Mouse (Mus musculus) midbrain, embryonic 14.5 days (tissue): ENCODE results near the gene Kctd18. TPM values are rescaled to one million over a fixed set of nuclear protein-coding genes. Genes with fewer than 3 reads are reported as not detected.

Experiments used
- ATAC-seq: fragments of 200-750 bp; cut with Nextera tagmentation; 2 replicates; pipeline ENCODE4 v1.8.0; 2017; ENCODE audit warnings: moderate number of reproducible peaks, moderate library complexity; ENCODE audit not compliant: low FRiP score, low TSS enrichment
- DNase-seq: peaks from one replicate; pipeline ENCODE4 v3.0.0-alpha.2; 2015
- H3K27ac ChIP-seq: fragments of 300-500 bp; sonication (generic); replicated peaks from 2 replicates; pipeline ENCODE4 v1.5.1; 2014; ENCODE audit warnings: mild to moderate bottlenecking, low read depth, low read length, moderate library complexity
- H3K27me3 ChIP-seq: fragments of 300-500 bp; sonication (generic); 2 replicates; pipeline ENCODE4 v1.6.1; 2014; ENCODE audit warnings: low read length, control low read depth, mixed read lengths; ENCODE audit not compliant: control insufficient read depth, insufficient read depth
- H3K36me3 ChIP-seq: fragments of 300-500 bp; sonication (generic); 2 replicates; pipeline ENCODE4 v1.6.1; 2014; ENCODE audit warnings: low read length, control low read depth; ENCODE audit not compliant: control insufficient read depth, insufficient read depth
- H3K4me1 ChIP-seq: fragments of 300-500 bp; sonication (generic); 2 replicates; pipeline ENCODE4 v1.6.1; 2014; ENCODE audit warnings: mild to moderate bottlenecking, antibody characterized with exemption, low read length, control low read depth; ENCODE audit not compliant: control insufficient read depth, insufficient read depth
- H3K4me2 ChIP-seq: fragments of 300-500 bp; sonication (generic); 2 replicates; pipeline ENCODE4 v1.6.1; 2014; ENCODE audit warnings: mild to moderate bottlenecking, low read length, moderate library complexity
- H3K4me3 ChIP-seq: fragments of 300-500 bp; sonication (generic); replicated peaks from 2 replicates; pipeline ENCODE4 v1.5.1; 2014; ENCODE audit warnings: low read depth, low read length
- H3K9ac ChIP-seq: fragments of 300-500 bp; sonication (generic); replicated peaks from 2 replicates; pipeline ENCODE4 v1.6.1; 2014; ENCODE audit warnings: mild to moderate bottlenecking, low read length, moderate library complexity
- H3K9me3 ChIP-seq: fragments of 300-500 bp; sonication (generic); 2 replicates; pipeline ENCODE4 v1.6.1; 2016; ENCODE audit warnings: low read length, control low read depth, mixed read lengths; ENCODE audit not compliant: control insufficient read depth
- WGBS: fragments of 180-500 bp; shearing (Covaris S2); extraction: QIAGEN DNeasy Blood & Tissue Kit; methylation state at CpG from one replicate; pipeline ENCODE4 v1.1.7; 2014; 5-methylcytosine and 5-hydroxymethylcytosine counted together
- polyA plus RNA-seq: library from polyadenylated mRNA; unstranded; fragments of >200 nt; fragmentation: Nextera tagmentation; extraction: Ambion mirVana; gene quantifications from 2 replicates; pipeline ENCODE4 v1.2.1, GENCODE M21; 2014

Kctd18 gene
- polyA plus RNA-seq, 1 experiment from 2014 or later, result 29.5 TPM

GRCm38 (mm10) chr1:57942215-57942614 lies 76.5 kb downstream of the Kctd18 start:
- no peak overlapping the region for H3K27ac ChIP-seq
- H3K36me3 ChIP-seq, result peaks cover 19% of the 10 kb centered on the region; the same call in 1 of the 2 replicates
- ATAC-seq (no peak), DNase-seq (peak; percentile 21)
- no peak overlapping the region for H3K4me2 ChIP-seq
- WGBS, result 51% methylated on average over 6 of the region's 6 CpGs
- H3K9ac ChIP-seq, result 0 out of 2 replicates have a peak overlapping the region, but pooled peaks have one; percentile 5
- H3K4me3 ChIP-seq, result no peak overlapping the region
- no peaks in the 10 kb centered on the region for H3K9me3 ChIP-seq
- no peaks in the 10 kb centered on the region for H3K27me3 ChIP-seq
- H3K4me1 ChIP-seq, result peaks cover 13% of the 10 kb centered on the region

- WGBS, result 41% methylated on average over 11 of the region's 11 CpGs
- Histone ChIP-seq H3K9me3 (no peaks in the 10 kb centered on the region), H3K4me1 (peaks cover 13% of the 10 kb centered on the region), H3K4me2 (no peak overlapping the region), H3K9ac (0 out of 2 replicates have a peak overlapping the region, but pooled peaks have one; percentile 5), H3K27ac (no peak overlapping the region), H3K36me3 (peaks cover 19% of the 10 kb centered on the region; the same call in 1 of the 2 replicates), H3K27me3 (no peaks in the 10 kb centered on the region), H3K4me3 (no peak overlapping the region)
- no peak for ATAC-seq
- DNase-seq, result no peak
These were observed 77.0 kb downstream of the Kctd18 start for GRCm38 (mm10) chr1:57941734-57942133.

DNA sequence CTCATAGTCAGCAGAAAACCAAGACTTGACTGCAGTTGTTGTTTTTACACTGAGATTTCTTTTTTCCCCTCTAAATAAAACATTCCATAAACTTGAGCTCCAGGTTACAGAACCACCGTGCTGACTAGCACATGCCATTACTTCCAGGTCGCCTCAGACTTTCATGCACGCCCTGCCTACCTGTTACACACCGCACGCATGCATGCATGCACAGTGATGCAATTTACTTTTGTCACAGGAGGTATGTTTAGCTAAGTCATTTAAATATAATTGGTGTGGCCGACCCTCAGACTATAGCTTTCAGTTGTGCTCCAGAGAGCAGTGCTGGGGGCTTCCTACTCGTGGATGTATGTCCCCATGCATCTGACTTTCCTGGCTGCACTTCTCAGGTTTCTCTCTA lies 77.7 kb downstream of the Kctd18 start:
- Histone ChIP-seq H3K4me1 (peaks cover 16% of the 10 kb centered on the region), H3K9ac (no peak overlapping the region), H3K27ac (no peak overlapping the region), H3K9me3 (no peaks in the 10 kb centered on the region), H3K27me3 (no peaks in the 10 kb centered on the region), H3K4me2 (no peak overlapping the region), H3K4me3 (no peak overlapping the region), H3K36me3 (peaks cover 19% of the 10 kb centered on the region; the same call in 1 of the 2 replicates)
- ATAC-seq (no peak), DNase-seq (no peak)
- WGBS, result 75% methylated on average over 7 of the region's 7 CpGs

- Histone ChIP-seq H3K27ac (no peak overlapping the region), H3K27me3 (no peaks in the 10 kb centered on the region), H3K4me3 (no peak overlapping the region), H3K4me2 (no peak overlapping the region), H3K4me1 (peaks cover 16% of the 10 kb centered on the region), H3K9ac (no peak overlapping the region), H3K36me3 (peaks cover 19% of the 10 kb centered on the region; the same call in 1 of the 2 replicates), H3K9me3 (no peaks in the 10 kb centered on the region)
- DNase-seq (no peak), ATAC-seq (no peak)
- 62% methylated on average over 10 of the region's 10 CpGs for WGBS
These were observed 78.1 kb downstream of the Kctd18 start for GRCm38 (mm10) chr1:57940691-57941090.

DNA sequence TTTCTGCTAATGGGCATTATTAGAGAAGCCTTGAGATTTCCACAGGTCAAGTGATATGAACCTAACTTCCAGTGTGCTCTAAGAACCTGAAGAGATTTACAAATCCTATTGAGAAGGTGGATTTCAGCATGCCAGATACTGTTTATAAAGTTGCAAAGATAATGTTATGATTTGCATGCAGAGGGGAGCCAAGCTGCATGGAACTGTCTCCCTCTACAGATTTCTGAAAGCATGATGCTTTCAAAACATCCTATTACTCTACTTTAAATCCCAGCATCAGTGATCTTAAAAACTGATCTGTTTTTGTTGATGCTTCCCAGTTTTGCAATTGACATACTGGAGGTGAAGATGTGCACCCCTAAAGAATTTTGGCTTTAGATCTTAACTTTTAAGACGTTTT lies 84.5 kb downstream of the Kctd18 start:
- no peaks in the 10 kb centered on the region for H3K9me3 ChIP-seq
- no peak for ATAC-seq
- H3K4me2 ChIP-seq, result no peak overlapping the region
- no peak overlapping the region for H3K4me3 ChIP-seq
- H3K4me1 ChIP-seq, result 0 out of 2 replicates have a peak, but pooled peaks cover 3% of the 10 kb centered on the region
- H3K9ac ChIP-seq, result no peak overlapping the region
- 38% methylated on average over 1 of the region's 1 CpGs for WGBS
- H3K27ac ChIP-seq, result no peak overlapping the region
- DNase-seq, result no peak
- no peaks in the 10 kb centered on the region for H3K36me3 ChIP-seq
- H3K27me3 ChIP-seq, result no peaks in the 10 kb centered on the region

DNA sequence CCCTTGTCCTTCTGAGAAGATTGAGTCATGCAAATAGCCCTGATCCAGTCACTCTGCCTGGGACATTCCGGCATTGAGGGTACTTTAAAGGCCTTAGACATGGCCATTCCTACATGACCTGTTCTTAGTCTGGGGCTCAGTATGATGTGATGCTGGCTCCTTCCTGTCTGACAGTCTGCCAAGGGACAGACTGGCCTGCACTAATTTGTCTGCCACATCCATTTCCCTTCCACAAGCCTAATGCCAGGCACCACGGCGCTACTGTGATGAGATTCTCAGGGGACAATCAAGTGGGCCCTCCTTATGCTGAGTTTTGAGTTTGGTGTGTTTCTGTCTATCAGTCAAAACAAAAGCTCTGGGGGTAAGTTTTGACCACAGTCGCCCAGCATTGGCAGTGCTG lies 100.2 kb downstream of the Kctd18 start:
- Histone ChIP-seq H3K4me2 (no peak overlapping the region), H3K27me3 (no peaks in the 10 kb centered on the region), H3K9me3 (no peaks in the 10 kb centered on the region), H3K36me3 (0 out of 2 replicates have a peak, but pooled peaks cover 2% of the 10 kb centered on the region), H3K27ac (no peak overlapping the region), H3K4me3 (no peak overlapping the region), H3K4me1 (no peaks in the 10 kb centered on the region), H3K9ac (no peak overlapping the region)
- 91% methylated on average over 4 of the region's 4 CpGs for WGBS
- DNase-seq (no peak), ATAC-seq (no peak)

- Histone ChIP-seq H3K4me3 (no peak overlapping the region), H3K36me3 (no peaks in the 10 kb centered on the region), H3K9me3 (no peaks in the 10 kb centered on the region), H3K4me1 (no peaks in the 10 kb centered on the region), H3K9ac (no peak overlapping the region), H3K27ac (no peak overlapping the region), H3K27me3 (no peaks in the 10 kb centered on the region), H3K4me2 (no peak overlapping the region)
- DNase-seq, result no peak
- WGBS, result 93% methylated on average over 5 of the region's 5 CpGs
- no peak for ATAC-seq
These were observed 101.4 kb downstream of the Kctd18 start for GRCm38 (mm10) chr1:57917342-57917741.

GRCm38 (mm10) chr1:57911561-57911960 lies 107.2 kb downstream of the Kctd18 start:
- DNase-seq (no peak), ATAC-seq (no peak)
- H3K9me3 ChIP-seq, result no peaks in the 10 kb centered on the region
- 84% methylated on average over 6 of the region's 6 CpGs for WGBS
- H3K9ac ChIP-seq, result no peak overlapping the region
- H3K4me3 ChIP-seq, result no peak overlapping the region
- no peaks in the 10 kb centered on the region for H3K4me1 ChIP-seq
- H3K27ac ChIP-seq, result no peak overlapping the region
- H3K27me3 ChIP-seq, result no peaks in the 10 kb centered on the region
- H3K36me3 ChIP-seq, result no peaks in the 10 kb centered on the region
- H3K4me2 ChIP-seq, result no peak overlapping the region

DNA sequence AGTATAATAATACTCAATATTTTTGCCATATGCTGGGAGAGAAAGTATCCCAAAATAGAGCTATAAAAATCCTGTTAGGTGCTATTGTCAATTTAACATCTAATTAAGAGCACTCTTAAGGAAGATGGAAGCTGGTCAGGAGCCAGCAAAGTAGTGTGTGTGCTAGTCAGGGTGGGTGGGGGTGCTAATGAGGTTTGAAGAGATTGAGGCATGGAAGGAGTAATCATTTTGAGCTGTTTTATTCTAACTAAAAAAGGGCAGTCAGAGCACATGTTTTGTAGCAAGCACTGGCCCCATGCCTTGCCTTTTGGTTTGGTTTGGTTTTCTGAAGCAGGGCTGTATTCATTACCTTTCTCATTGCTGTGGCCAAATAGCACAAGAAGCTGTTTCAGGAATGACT lies 112.4 kb downstream of the Kctd18 start:
- Histone ChIP-seq H3K4me3 (no peak overlapping the region), H3K9ac (no peak overlapping the region), H3K36me3 (peaks cover 15% of the 10 kb centered on the region), H3K27ac (no peak overlapping the region), H3K4me2 (no peak overlapping the region), H3K9me3 (no peaks in the 10 kb centered on the region), H3K4me1 (no peaks in the 10 kb centered on the region), H3K27me3 (no peaks in the 10 kb centered on the region)
- ATAC-seq (no peak), DNase-seq (no peak)
